In genomic region chr3:116422795-116423352, GRCm38 (mm10) we compare ENCODE assay signal across 8 mouse cellular contexts. TPM values are rescaled to one million over a fixed set of nuclear protein-coding genes. Genes with fewer than 3 reads are reported as not detected.
A peak's percentile ranks its signal among the peaks of the same experiment; 100 is the strongest.
DNase-seq lines count a peak whose midpoint lies in the region; ATAC-seq lines count a peak whose summit lies in the region.

No protein-coding gene starts in this region.

- peaks cover 10% of the 10 kb centered on the region for H3K4me1 ChIP-seq in embryonic facial prominence, embryonic 14.5 days (ENCODE audit: control insufficient read depth, insufficient read depth, low read length)
- H3K4me1 ChIP-seq in heart, embryonic 14.5 days (ENCODE audit: control insufficient read depth in 2 of 2, insufficient read depth in 2 of 2, low read length in 2 of 2): peaks cover 5 to 10% of the 10 kb centered on the region in 2 experiments
- peaks cover 7% of the 10 kb centered on the region for H3K4me1 ChIP-seq in lung, embryonic 16.5 days (replicated peaks; ENCODE audit: control insufficient read depth, insufficient read depth, low read length)

- H3K9me3 ChIP-seq in embryonic facial prominence, embryonic 14.5 days (ENCODE audit: control insufficient read depth, low read length): no peaks in the 10 kb centered on the region
- no peaks in the 10 kb centered on the region for H3K9me3 ChIP-seq in heart, embryonic 14.5 days (ENCODE audit: control insufficient read depth, low read length)
- H3K9me3 ChIP-seq in lung, embryonic 16.5 days (ENCODE audit: control insufficient read depth, low read length): no peaks in the 10 kb centered on the region

- DNase-seq in adrenal gland, postnatal 36 days: peak; percentile 66 to 76
- DNase-seq in embryonic facial prominence, embryonic 14.5 days (ENCODE audit: low spot score): peak; percentile 95
- peak; percentile 64 to 68 for DNase-seq in kidney, postnatal 25 days
- peak; percentile 31 for DNase-seq in ovary, adult 18-20 months (ENCODE audit: low spot score)
- peak; percentile 82 for DNase-seq in thymus, postnatal 25 days

- H3K4me2 ChIP-seq in embryonic facial prominence, embryonic 14.5 days (ENCODE audit: low read depth, low read length): peak overlapping the region; percentile 94
- peak overlapping the region; percentile 91 for H3K4me2 ChIP-seq in heart, embryonic 14.5 days (ENCODE audit: low read length)
- H3K4me2 ChIP-seq in lung, embryonic 16.5 days (ENCODE audit: low read depth, low read length): peak overlapping the region; percentile 73

- H3K9ac ChIP-seq in embryonic facial prominence, embryonic 14.5 days (ENCODE audit: low read depth, low read length): peak overlapping the region; percentile 84
- H3K9ac ChIP-seq in heart, embryonic 14.5 days (ENCODE audit: low read length): peak overlapping the region; percentile 89
- peak overlapping the region; percentile 85 for H3K9ac ChIP-seq in lung, embryonic 16.5 days (ENCODE audit: low read length)

- WGBS in embryonic facial prominence, embryonic 14.5 days: under 1% methylated on average over 23 of the region's 23 CpGs
- WGBS in heart, embryonic 14.5 days: under 1% methylated on average over 23 of the region's 23 CpGs
- WGBS in lung, embryonic 16.5 days: 0% methylated on average over 23 of the region's 23 CpGs

- peaks cover 10% of the 10 kb centered on the region; the same call in 1 of the 2 replicates for H3K36me3 ChIP-seq in embryonic facial prominence, embryonic 14.5 days (ENCODE audit: control insufficient read depth, insufficient read depth, low read length)
- H3K36me3 ChIP-seq in heart, embryonic 14.5 days (ENCODE audit: control insufficient read depth, insufficient read depth, low read length): peaks cover 2% of the 10 kb centered on the region; the same call in 1 of the 2 replicates
- no peaks in the 10 kb centered on the region; the same call in 1 of the 2 replicates for H3K36me3 ChIP-seq in lung, embryonic 16.5 days (ENCODE audit: control insufficient read depth, insufficient read depth, low read length)

- no peaks in the 10 kb centered on the region for H3K27me3 ChIP-seq in embryonic facial prominence, embryonic 14.5 days (replicated peaks; ENCODE audit: control insufficient read depth, insufficient read depth, low read length)
- no peaks in the 10 kb centered on the region for H3K27me3 ChIP-seq in heart, embryonic 14.5 days (ENCODE audit: control insufficient read depth, insufficient read depth, low read length)
- no peaks in the 10 kb centered on the region for H3K27me3 ChIP-seq in lung, embryonic 16.5 days (ENCODE audit: control insufficient read depth, insufficient read depth, low read depth, low read length)

- peak overlapping the region; percentile 90 for H3K27ac ChIP-seq in embryonic facial prominence, embryonic 14.5 days (replicated peaks; ENCODE audit: low read depth, low read length)
- H3K27ac ChIP-seq in heart, embryonic 14.5 days (replicated peaks in 1 of 2; ENCODE audit: control insufficient read depth in 1 of 2, insufficient read depth in 1 of 2, low read depth in 2 of 2, low read length in 2 of 2): peak overlapping the region; percentile 71 to 78; a peak in 2 of 4 replicates
- peak overlapping the region; percentile 93 for H3K27ac ChIP-seq in lung, embryonic 16.5 days (ENCODE audit: low read length)

- peak; percentile 44 for ATAC-seq in CD4-positive, CD25-positive, alpha-beta regulatory T cell, adult 4 months
- peak; percentile 54 for ATAC-seq in embryonic facial prominence, embryonic 14.5 days (ENCODE audit: low read depth)
- ATAC-seq in heart, embryonic 14.5 days (ENCODE audit: insufficient number of reproducible peaks, insufficient read depth, low FRiP score, low read depth): no peak
- ATAC-seq in lung, embryonic 16.5 days (ENCODE audit: low read depth): no peak; the same call in 1 of the 2 replicates

- H3K4me3 ChIP-seq in embryonic facial prominence, embryonic 14.5 days (ENCODE audit: low read depth, low read length): peak overlapping the region; percentile 92
- H3K4me3 ChIP-seq in heart, embryonic 14.5 days (ENCODE audit: control insufficient read depth in 1 of 2, insufficient read depth in 1 of 2, low read depth in 1 of 2, low read length in 2 of 2): peak overlapping the region; percentile 85 to 100
- H3K4me3 ChIP-seq in lung, embryonic 16.5 days (ENCODE audit: low read length): peak overlapping the region; percentile 94

RNA-seq across cellular contexts. Expression of gene Cdc14a, which starts 1.0 kb away (rescaled TPM):
- polyA plus RNA-seq in CD4-positive, CD25-positive, alpha-beta regulatory T cell, adult 4 months (2017; shearing (Covaris generic)): 10 to 100 TPM; 10.1 to 10.5 TPM
- 10 to 100 TPM in 1 of 2 experiments, 1 to 10 TPM in 1; 9.2 to 14.8 TPM for total RNA-seq in adrenal gland, postnatal 36 days (2021)
- polyA plus RNA-seq in embryonic facial prominence, embryonic 14.5 days (2014; fragmentation: Nextera tagmentation; extraction: Ambion mirVana): 7.7 and 7.8 TPM in 2 replicates
- polyA plus RNA-seq in heart, embryonic 14.5 days (2014; fragmentation: Nextera tagmentation; extraction: Ambion mirVana): 4.8 and 4.9 TPM in 2 replicates
- polyA plus RNA-seq in lung, embryonic 16.5 days (2015; fragmentation: Nextera tagmentation; extraction: Ambion mirVana): 6.8 and 7.0 TPM in 2 replicates

Comparison
In these comparisons a context has a peak if more than half of its experiments do, and no peak if none do; other contexts are left out.
1. ATAC-seq: peak in CD4-positive, CD25-positive, alpha-beta regulatory T cell, adult 4 months (single experiment) and embryonic facial prominence, embryonic 14.5 days (single experiment); none in heart, embryonic 14.5 days (single experiment) and lung, embryonic 16.5 days (single experiment).
2. DNase-seq: peak in every context shown above with its lines; median percentile 95 in embryonic facial prominence, embryonic 14.5 days; 82 in thymus, postnatal 25 days; 71 in adrenal gland, postnatal 36 days; 66 in kidney, postnatal 25 days; 31 in ovary, adult 18-20 months.
3. Peak in every context shown above with its lines, with median percentiles within 50 percentile points of each other: H3K27ac ChIP-seq, H3K4me2 ChIP-seq, H3K4me3 ChIP-seq and H3K9ac ChIP-seq.